Mouse (Mus musculus): Measurements from ENCODE around the gene 1700025G04Rik.

- TF ChIP-seq CTCF (IDR thresholded peaks at IDR 0.05; ENCODE audit: low read depth, low read length) (no peak), POLR2A (IDR thresholded peaks at IDR 0.05; ENCODE audit: extremely low read depth, insufficient read depth, low read length) (no peak)
Observed at GRCm38 (mm10) chr1:151962078-151962477, 127.8 kb downstream of the 1700025G04Rik start.

All from liver, adult 2 months (tissue).